Mouse (Mus musculus) stomach, postnatal 0 days (tissue): ENCODE data around the gene Mboat2. TPM values are rescaled to one million over a fixed set of nuclear protein-coding genes. Genes with fewer than 3 reads are reported as not detected.

Source experiments
- ATAC-seq: fragments of 200-750 bp; cut with Nextera tagmentation; 2 replicates; pipeline ENCODE4 v1.8.0; 2017; ENCODE audit not compliant: low FRiP score, low TSS enrichment
- DNase-seq: peaks from one replicate; pipeline ENCODE4 v3.0.0-alpha.2; 2016; ENCODE audit warnings: low spot score
- H3K27ac ChIP-seq: fragments of 300-500 bp; sonication (generic); replicated peaks from 2 replicates; pipeline ENCODE4 v1.5.1; 2014; ENCODE audit warnings: mild to moderate bottlenecking, control low read depth
- H3K27me3 ChIP-seq: fragments of 300-500 bp; sonication (generic); 2 replicates; pipeline ENCODE4 v1.6.1; 2014; ENCODE audit warnings: low read length; ENCODE audit not compliant: control insufficient read depth, insufficient read depth
- H3K36me3 ChIP-seq: fragments of 300-500 bp; sonication (generic); 2 replicates; pipeline ENCODE4 v1.6.1; 2014; ENCODE audit warnings: low read length, mixed read lengths; ENCODE audit not compliant: control insufficient read depth, insufficient read depth
- H3K4me1 ChIP-seq: fragments of 300-500 bp; sonication (generic); replicated peaks from 2 replicates; pipeline ENCODE4 v1.6.1; 2014; ENCODE audit warnings: antibody characterized with exemption; ENCODE audit not compliant: control insufficient read depth, insufficient read depth
- H3K4me2 ChIP-seq: fragments of 300-500 bp; sonication (generic); replicated peaks from 2 replicates; pipeline ENCODE4 v1.6.1; 2014; ENCODE audit warnings: low read depth, mild to moderate bottlenecking, control low read depth, moderate library complexity
- H3K4me3 ChIP-seq: fragments of 300-500 bp; sonication (generic); 2 replicates; pipeline ENCODE4 v1.5.1; 2014; ENCODE audit warnings: low read depth, low read length, control low read depth
- H3K9ac ChIP-seq: fragments of 300-500 bp; sonication (generic); 2 replicates; pipeline ENCODE4 v1.6.1; 2014; ENCODE audit warnings: mild to moderate bottlenecking, low read length, control low read depth, mixed read lengths
- H3K9me3 ChIP-seq: fragments of 300-500 bp; sonication (generic); 2 replicates; pipeline ENCODE4 v1.6.1; 2016; ENCODE audit warnings: low read length; ENCODE audit not compliant: control insufficient read depth
- CTCF ChIP-seq: IDR thresholded peaks from 2 replicates; pipeline ENCODE4 v1.5.1; 2016; ENCODE audit warnings: antibody characterized with exemption, low read depth, mild to moderate bottlenecking, moderate library complexity
- EP300 ChIP-seq: optimal IDR thresholded peaks from 2 replicates; pipeline ENCODE3; 2016; ENCODE audit warnings: antibody characterized with exemption
- WGBS: fragments of 180-500 bp; shearing (Covaris S2); extraction: QIAGEN DNeasy Blood & Tissue Kit; methylation state at CpG from one replicate; pipeline ENCODE4 v1.1.7; 2014; 5-methylcytosine and 5-hydroxymethylcytosine counted together
- polyA plus RNA-seq: library from polyadenylated mRNA; unstranded; fragments of >200 nt; fragmentation: Nextera tagmentation; extraction: Ambion mirVana; gene quantifications from 2 replicates; pipeline ENCODE4 v1.2.1, GENCODE M21; 2015

Gene Mboat2
- 91.8 and 96.2 TPM in 2 replicates for polyA plus RNA-seq

- Histone ChIP-seq H3K9ac (peak within 1 kb of the TSS; percentile 88), H3K27ac (peak within 1 kb of the TSS; percentile 90), H3K4me1 (0 out of 2 replicates have a peak, but pooled peaks cover 3% of the 10 kb centered on the region), H3K27me3 (no peaks in the 10 kb centered on the region), H3K36me3 (no peaks in the 10 kb centered on the region), H3K4me3 (peak within 1 kb of the TSS; percentile 85), H3K4me2 (peak within 1 kb of the TSS; percentile 77), H3K9me3 (no peaks in the 10 kb centered on the region)
- ATAC-seq (peak; percentile 55), DNase-seq (peak; percentile 72)
- under 1% methylated on average over 24 of the region's 24 CpGs for WGBS
- TF ChIP-seq CTCF (no peak), EP300 (no peak)
Measured at GRCm38 (mm10) chr12:24830766-24831152, at the start of gene Mboat2. Mboat2 (plus strand) TSS chr12:24830879.

DNA sequence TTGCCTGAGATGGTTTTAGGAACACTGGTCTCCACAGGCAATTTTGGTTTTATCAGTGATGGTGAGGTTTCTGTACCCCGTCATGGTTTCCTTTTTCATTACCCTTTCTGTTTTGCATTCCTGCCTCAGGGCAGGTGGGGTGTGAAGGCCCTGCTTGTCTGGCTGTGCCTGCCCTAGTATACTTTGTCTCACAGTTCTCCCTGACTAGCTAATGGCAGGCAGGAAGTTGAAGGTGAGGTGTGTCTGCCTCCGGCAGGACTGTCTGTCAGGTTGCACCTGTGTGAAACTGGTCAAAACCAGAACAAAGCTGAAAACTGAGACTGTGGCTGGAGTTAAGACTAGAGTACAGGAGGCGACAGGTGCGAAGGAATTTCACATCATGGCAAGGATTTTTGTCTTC lies 46.9 kb upstream of the Mboat2 start:
- Histone ChIP-seq H3K9ac (no peak overlapping the region), H3K9me3 (no peaks in the 10 kb centered on the region), H3K27ac (no peak overlapping the region), H3K4me2 (no peak overlapping the region), H3K4me1 (no peaks in the 10 kb centered on the region), H3K4me3 (no peak overlapping the region), H3K36me3 (no peaks in the 10 kb centered on the region), H3K27me3 (no peaks in the 10 kb centered on the region)
- ATAC-seq (peak; percentile 68), DNase-seq (no peak)
- TF ChIP-seq CTCF (no peak), EP300 (no peak)
- 59% methylated on average over 4 of the region's 4 CpGs for WGBS

DNA sequence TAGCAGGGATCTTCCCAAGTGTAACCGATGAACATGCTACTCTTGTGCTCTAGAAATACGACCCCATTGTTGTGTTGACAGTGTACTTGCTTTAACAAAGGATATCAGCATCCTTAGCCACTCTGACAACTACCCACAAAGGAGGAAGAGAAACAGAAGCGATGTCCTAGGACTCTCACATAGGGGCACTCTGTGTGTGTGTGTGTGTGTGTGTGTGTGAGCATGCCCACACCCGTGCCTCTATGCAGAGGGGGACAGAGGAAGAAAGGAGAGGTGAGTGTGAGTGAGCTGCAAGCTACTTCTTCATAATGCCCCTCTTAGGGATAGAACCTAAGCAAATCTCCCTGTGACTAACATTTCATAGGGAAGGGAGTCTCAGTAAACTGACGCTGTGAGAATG lies 44.8 kb upstream of the Mboat2 start:
- no peak overlapping the region for H3K9ac ChIP-seq
- H3K9me3 ChIP-seq: no peaks in the 10 kb centered on the region
- H3K27me3 ChIP-seq: no peaks in the 10 kb centered on the region
- TF ChIP-seq CTCF (no peak), EP300 (no peak)
- H3K4me2 ChIP-seq: no peak overlapping the region
- 59% methylated on average over 5 of the region's 5 CpGs for WGBS
- no peak for ATAC-seq
- H3K4me3 ChIP-seq: no peak overlapping the region
- no peaks in the 10 kb centered on the region for H3K36me3 ChIP-seq
- peak; percentile 6 for DNase-seq
- H3K27ac ChIP-seq: no peak overlapping the region
- no peaks in the 10 kb centered on the region for H3K4me1 ChIP-seq

GRCm38 (mm10) chr12:24786316-24786715 lies 44.4 kb upstream of the Mboat2 start:
- H3K9ac ChIP-seq: no peak overlapping the region
- H3K4me2 ChIP-seq: no peak overlapping the region
- no peaks in the 10 kb centered on the region for H3K27me3 ChIP-seq
- 40% methylated on average over 4 of the region's 4 CpGs for WGBS
- no peaks in the 10 kb centered on the region for H3K9me3 ChIP-seq
- no peak for DNase-seq
- TF ChIP-seq EP300 (no peak), CTCF (no peak)
- no peaks in the 10 kb centered on the region for H3K36me3 ChIP-seq
- no peaks in the 10 kb centered on the region for H3K4me1 ChIP-seq
- no peak overlapping the region for H3K4me3 ChIP-seq
- ATAC-seq: no peak
- no peak overlapping the region for H3K27ac ChIP-seq

- Histone ChIP-seq H3K27me3 (no peaks in the 10 kb centered on the region), H3K4me2 (no peak overlapping the region), H3K4me1 (no peaks in the 10 kb centered on the region), H3K27ac (no peak overlapping the region), H3K4me3 (no peak overlapping the region), H3K9ac (no peak overlapping the region), H3K9me3 (no peaks in the 10 kb centered on the region), H3K36me3 (no peaks in the 10 kb centered on the region)
- no peak for DNase-seq
- 68% methylated on average over 1 of the region's 1 CpGs for WGBS
- TF ChIP-seq EP300: no peak
- no peak for TF ChIP-seq CTCF
- no peak for ATAC-seq
Measured at GRCm38 (mm10) chr12:24789659-24790058, 41.0 kb upstream of the Mboat2 start.

DNA sequence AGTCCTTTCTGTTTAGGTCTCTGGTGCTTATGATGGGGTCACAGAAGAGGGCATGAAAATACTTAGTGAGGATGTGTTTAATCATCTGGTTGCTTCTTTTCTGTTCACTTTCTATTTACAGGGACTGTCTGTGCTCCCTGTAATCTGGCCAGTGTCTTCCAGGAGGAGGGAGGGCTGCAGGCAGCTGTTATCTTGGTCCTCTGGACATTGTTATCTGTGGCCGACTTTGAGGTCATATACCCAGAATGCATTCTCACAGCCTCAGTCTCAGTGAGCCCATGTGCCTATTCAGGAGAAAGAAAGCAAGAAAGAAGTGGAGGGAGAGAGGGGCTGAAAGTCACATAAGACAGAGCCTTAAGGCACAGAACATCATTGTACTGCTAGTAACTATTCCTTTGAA lies 19.4 kb upstream of the Mboat2 start:
- Histone ChIP-seq H3K9ac (no peak overlapping the region), H3K36me3 (no peaks in the 10 kb centered on the region), H3K4me1 (no peaks in the 10 kb centered on the region), H3K27ac (no peak overlapping the region), H3K27me3 (no peaks in the 10 kb centered on the region), H3K4me2 (no peak overlapping the region), H3K4me3 (no peak overlapping the region), H3K9me3 (0 out of 2 replicates have a peak, but pooled peaks cover 4% of the 10 kb centered on the region)
- no peak for ATAC-seq
- TF ChIP-seq EP300 (no peak), CTCF (no peak)
- 12% methylated on average over 1 of the region's 1 CpGs for WGBS
- DNase-seq: no peak
